Mouse (Mus musculus) C2C12 (cell line): ENCODE measurements at regions not wholly inside any gene's neighbourhood (a gene's known extent, or its start where the extent isn't known, plus 50 kb on each side); places are given as distances from the start of the nearest gene placed in this dataset.

Experiments used
- CEBPB ChIP-seq: IDR thresholded peaks from one replicate; pipeline ENCODE4 v1.6.1; 2011; ENCODE audit warnings: low read depth, mild to moderate bottlenecking, control low read depth, moderate library complexity
- CTCF ChIP-seq: IDR thresholded peaks from one replicate; pipeline ENCODE4 v1.5.1; 2011; ENCODE audit not compliant: control insufficient read depth, insufficient read depth, insufficient read length
- MYOG ChIP-seq: IDR thresholded peaks from one replicate; pipeline ENCODE4 v1.6.1; 2011; ENCODE audit not compliant: control insufficient read depth, insufficient read length; ENCODE audit errors: extremely low read depth
- USF1 ChIP-seq: IDR thresholded peaks from one replicate; pipeline ENCODE4 v1.6.1; 2011; ENCODE audit warnings: low read depth, mild to moderate bottlenecking, control low read depth, moderate library complexity

- no peak for TF ChIP-seq CEBPB
- TF ChIP-seq CTCF = no peak
- no peak for TF ChIP-seq MYOG
- TF ChIP-seq USF1 = no peak
Observed at GRCm38 (mm10) chr9:92878589-92878988, 336.6 kb downstream of the Plod2 start.
